Mouse (Mus musculus): ENCODE measurements at regions not wholly inside any gene's neighbourhood (a gene's known extent, or its start where the extent isn't known, plus 50 kb on each side); places are given as distances from the start of the nearest gene placed in this dataset.
A peak's percentile ranks its signal among the peaks of the same experiment; 100 is the strongest.
"Not testable (repeated sequence)": the region's sequence is repeated elsewhere in the genome, so short reads cannot be mapped to it uniquely, and the experiment has no call there.

DNA sequence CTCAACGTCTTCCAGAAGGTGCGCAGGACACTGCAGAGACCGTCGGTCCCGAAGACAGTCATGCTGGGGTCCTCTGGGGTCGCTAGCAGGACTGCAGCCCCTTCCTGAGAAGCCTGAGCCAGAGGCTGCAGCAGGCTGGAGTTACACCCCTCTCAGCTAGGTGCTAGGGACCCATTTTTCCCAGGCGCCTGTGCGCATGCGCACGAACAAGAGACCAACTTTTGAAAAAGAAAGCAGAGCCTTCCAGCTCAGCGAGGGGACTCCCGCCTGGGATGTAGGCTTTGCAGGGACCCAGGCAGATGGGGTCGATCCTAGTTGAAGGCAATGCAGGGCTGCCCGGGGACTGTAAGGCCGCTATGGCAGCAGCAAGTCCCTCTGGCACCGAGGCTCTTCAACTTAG, 104.7 kb upstream of the Atg7 start:
- not testable (repeated sequence) for DNase-seq (ENCODE audit: low spot score in 2 of 2)

DNA sequence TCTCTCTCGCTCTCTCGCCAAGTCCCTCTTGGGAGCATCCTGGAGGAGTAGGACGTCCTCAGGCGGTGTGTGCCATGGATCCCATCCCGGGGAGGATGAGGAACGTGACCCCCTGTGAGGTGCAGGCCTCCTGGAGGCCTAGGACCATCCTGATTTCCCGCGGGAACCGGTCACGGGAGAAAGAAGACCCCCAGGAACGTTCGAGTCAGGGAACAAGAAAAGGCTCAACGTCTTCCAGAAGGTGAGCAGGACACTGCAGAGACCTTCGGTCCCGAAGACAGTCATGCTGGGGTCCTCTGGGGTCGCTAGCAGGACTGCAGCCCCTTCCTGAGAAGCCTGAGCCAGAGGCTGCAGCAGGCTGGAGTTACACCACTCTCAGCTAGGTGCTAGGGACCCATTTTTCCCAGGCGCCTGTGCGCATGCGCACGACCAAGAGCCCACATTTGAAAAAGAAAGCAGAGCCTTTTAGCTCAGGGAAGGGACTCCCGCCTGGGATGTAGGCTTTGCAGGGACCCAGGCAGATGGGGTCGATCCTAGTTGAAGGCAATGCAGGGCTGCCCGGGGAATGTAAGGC, 92.7 kb upstream of the Atg7 start:
- DNase-seq (ENCODE audit: low spot score in 2 of 2): not testable (repeated sequence)

DNA sequence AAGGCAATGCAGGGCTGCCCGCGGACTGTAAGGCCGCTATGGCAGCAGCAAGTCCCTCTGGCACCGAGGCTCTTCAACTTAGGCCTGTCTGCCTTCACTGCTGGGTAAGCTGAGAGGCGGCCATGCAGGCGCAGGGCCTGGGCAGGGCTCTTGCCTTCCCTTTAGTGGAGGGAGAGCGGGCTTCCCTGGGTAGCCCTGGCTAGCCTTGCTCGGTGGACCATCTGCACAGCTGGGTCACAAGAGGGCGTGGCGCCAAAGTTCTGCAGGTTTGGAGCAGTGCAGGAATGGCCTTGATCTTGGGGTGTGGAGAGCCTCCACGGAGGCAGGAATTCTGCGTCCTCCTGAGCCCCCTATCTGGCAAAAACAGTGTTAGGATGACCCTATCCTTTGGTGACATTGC, 89.8 kb upstream of the Atg7 start:
- not testable (repeated sequence) for DNase-seq (ENCODE audit: low spot score in 2 of 2)

DNA sequence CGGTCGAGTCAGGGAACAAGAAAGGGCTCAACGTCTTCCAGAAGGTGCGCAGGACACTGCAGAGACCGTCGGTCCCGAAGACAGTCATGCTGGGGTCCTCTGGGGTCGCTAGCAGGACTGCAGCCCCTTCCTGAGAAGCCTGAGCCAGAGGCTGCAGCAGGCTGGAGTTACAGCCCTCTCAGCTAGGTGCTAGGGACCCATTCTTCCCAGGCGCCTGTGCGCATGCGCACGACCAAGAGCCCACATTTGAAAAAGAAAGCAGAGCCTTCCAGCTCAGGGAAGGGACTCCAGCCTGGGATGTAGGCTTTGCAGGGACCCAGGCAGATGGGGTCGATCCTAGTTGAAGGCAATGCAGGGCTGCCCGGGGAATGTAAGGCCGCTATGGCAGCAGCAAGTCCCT, 87.7 kb upstream of the Atg7 start:
- not testable (repeated sequence) for DNase-seq (ENCODE audit: low spot score in 2 of 2)

DNA sequence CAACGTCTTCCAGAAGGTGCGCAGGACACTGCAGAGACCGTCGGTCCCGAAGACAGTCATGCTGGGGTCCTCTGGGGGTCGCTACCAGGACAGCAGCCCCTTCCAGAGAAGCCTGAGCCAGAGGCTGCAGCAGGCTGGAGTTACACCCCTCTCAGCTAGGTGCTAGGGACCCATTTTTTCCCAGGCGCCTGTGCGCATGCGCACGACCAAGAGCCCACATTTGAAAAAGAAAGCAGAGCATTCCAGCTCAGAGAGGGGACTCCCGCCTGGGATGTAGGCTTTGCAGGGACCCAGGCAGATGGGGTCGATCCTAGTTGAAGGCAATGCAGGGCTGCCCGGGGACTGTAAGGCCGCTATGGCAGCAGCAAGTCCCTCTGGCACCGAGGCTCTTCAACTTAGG, 65.6 kb upstream of the Atg7 start:
- peak; percentile 8 to 29 for DNase-seq (ENCODE audit: low spot score in 2 of 2)

Measured in adrenal gland, postnatal 4 days (tissue).